Mouse (Mus musculus): ENCODE results near the gene Siglece.
A peak's percentile ranks its signal among the peaks of the same experiment; 100 is the strongest.

Gene Siglece

GRCm38 (mm10) chr7:43625794-43626422, 34.1 kb downstream of the Siglece start:
- no peak for DNase-seq (ENCODE audit: low spot score in 2 of 2)

DNA sequence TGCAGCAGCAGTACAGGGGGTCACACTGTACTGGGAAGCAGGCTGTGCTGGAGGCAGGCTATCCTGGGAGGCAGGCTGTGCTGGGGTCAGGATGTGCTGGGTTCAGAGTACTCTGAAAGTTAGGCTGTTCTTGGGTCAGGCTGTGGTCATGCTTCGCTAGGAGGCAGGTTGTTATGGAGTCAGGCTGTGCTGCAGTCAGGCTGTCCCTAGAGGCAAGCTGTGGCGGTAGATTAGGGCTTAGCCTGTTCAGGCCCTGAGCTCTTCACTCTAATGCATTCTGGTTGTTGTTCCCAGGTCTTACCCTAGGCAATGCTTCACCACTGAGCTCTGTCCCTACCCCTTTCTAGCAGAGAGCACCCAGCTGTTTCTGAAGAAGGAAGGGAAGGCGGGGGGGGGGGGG, 34.9 kb downstream of the Siglece start:
- no peak for DNase-seq (ENCODE audit: low spot score in 2 of 2)

GRCm38 (mm10) chr7:43623819-43624218, 36.1 kb downstream of the Siglece start:
- DNase-seq (ENCODE audit: low spot score in 2 of 2): no peak

GRCm38 (mm10) chr7:43622927-43623326, 37.0 kb downstream of the Siglece start:
- no peak for DNase-seq (ENCODE audit: low spot score in 2 of 2)

- no peak for DNase-seq (ENCODE audit: low spot score in 2 of 2)
Observed at GRCm38 (mm10) chr7:43613816-43614551, 46.0 kb downstream of the Siglece start.

- no peak for DNase-seq (ENCODE audit: low spot score in 2 of 2)
Observed at GRCm38 (mm10) chr7:43608316-43608824, 51.6 kb downstream of the Siglece start.

GRCm38 (mm10) chr7:43607743-43608287, 52.1 kb downstream of the Siglece start:
- no peak for DNase-seq (ENCODE audit: low spot score in 2 of 2)

GRCm38 (mm10) chr7:43606896-43607742, 52.8 kb downstream of the Siglece start, which contains the start of gene Zfp819:
Gene Zfp819, plus strand, starts transcription at chr7:43607169.
- DNase-seq (ENCODE audit: low spot score in 2 of 2): peak in 1 of 2 experiments; percentile 42

DNA sequence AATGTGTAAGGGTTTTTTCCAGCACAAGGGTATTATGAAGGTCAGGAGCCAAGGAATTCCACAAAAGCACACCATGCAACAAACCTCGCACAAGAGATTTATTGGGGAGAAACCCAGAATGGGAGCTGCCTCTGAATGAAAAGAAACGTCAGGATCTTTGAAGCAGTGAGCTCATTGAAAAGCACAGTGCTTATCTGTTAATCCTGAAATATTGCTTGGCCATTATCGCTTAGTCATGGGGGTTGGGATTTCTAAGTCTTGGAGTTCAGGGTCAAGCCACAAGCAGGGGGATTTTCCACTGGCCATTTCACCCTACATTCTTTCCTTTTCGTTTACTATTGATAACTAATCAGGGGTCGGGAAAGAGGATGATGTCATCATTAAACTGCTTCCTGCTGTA, 58.1 kb downstream of the Siglece start:
- no peak for DNase-seq (ENCODE audit: low spot score in 2 of 2)

Measured in spleen, postnatal 10 days (tissue).